Mouse (Mus musculus): ENCODE data around the gene Gm26566.
"Not testable (repeated sequence)": the region's sequence is repeated elsewhere in the genome, so short reads cannot be mapped to it uniquely, and the experiment has no call there.

- TF ChIP-seq CTCF (IDR thresholded peaks at IDR 0.05; ENCODE audit: borderline replicate concordance, insufficient read depth, low read length); POLR2A (IDR thresholded peaks at IDR 0.05; ENCODE audit: low read depth, low read length): not testable (repeated sequence)
These were observed 40.2 kb downstream of the Gm26566 start for GRCm38 (mm10) chr4:88761776-88762175.

Measured in embryonic fibroblast, embryonic 13.5 days (primary cell).